Mouse (Mus musculus) small intestine, adult 2 months (tissue): Measurements from ENCODE around the gene Donson.

Source experiments
- CTCF ChIP-seq: fragments of 200-500 bp; IDR thresholded peaks from 2 replicates; pipeline ENCODE4 v1.5.1; 2012; ENCODE audit warnings: low read depth, mild to moderate bottlenecking, control low read depth, inconsistent platforms, low read length, moderate library complexity, mixed read lengths; ENCODE audit not compliant: insufficient replicate concordance, insufficient read length; ENCODE audit errors: extremely low read depth
- POLR2A ChIP-seq: fragments of 200-500 bp; IDR thresholded peaks from 2 replicates; pipeline ENCODE4 v1.6.1; 2012; ENCODE audit warnings: low read depth, mild to moderate bottlenecking, control low read depth, inconsistent platforms, low read length, moderate library complexity

DNA sequence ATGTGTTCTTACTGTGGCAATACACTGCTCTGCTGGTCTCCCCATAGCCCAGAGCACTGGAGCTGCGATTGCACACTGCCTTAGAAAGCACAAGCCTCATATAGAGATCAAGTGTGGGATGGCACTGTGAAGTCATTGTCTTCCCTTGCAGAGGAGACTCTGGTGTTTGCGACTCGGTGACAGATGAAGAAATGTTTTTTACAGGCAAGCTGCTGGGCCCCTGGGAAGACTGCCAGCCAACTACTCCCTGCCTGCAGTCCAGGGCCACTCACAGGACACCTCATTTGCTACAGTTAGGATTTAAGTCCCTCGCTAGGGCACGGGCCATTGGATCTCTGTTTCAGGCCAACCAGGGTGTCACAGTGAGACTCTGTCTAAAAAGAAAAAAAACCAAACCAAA, 56.1 kb downstream of the Donson start:
- TF ChIP-seq CTCF: no peak
- TF ChIP-seq POLR2A: no peak
